Mouse (Mus musculus) heart, adult 18-20 months (tissue): ENCODE results near the gene Rcvrn. TPM values are rescaled to one million over a fixed set of nuclear protein-coding genes. Genes with fewer than 3 reads are reported as not detected.
A peak's percentile ranks its signal among the peaks of the same experiment; 100 is the strongest.

ENCODE experiments used
- DNase-seq, 2 experiments: peaks; one replicate each; pipeline ENCODE4 v3.0.0; 2021 to 2022; ENCODE audit warnings: mixed read lengths in 1 of 2
- total RNA-seq, 2 experiments: library from RNA; stranded (reverse); gene quantifications; 2 replicates each; pipeline ENCODE4 v1.2.3; 2021

The Rcvrn gene
- total RNA-seq, 2 experiments from 2014 or later, result not detected

DNA sequence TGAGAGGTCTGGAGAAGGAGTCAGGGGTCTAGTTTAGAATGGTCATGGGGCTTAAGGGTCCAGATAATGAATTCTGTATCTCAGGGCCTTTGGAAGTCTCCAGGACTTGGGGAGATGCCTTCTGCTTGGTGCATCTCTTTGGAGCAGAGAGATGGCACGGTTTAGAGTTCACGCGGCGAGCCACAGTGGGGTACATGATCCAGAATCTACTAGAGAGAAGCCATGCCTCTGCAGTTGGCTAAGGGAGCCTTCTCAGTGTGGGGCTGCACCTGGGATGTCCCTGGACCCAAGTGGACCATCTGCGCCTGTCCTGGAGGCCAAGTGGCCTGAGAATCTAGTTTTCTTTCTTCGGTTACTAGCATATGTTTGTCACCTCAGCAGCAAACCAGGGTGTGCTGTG is 25.1 kb upstream of the Rcvrn start:
- DNase-seq, result no peak

DNA sequence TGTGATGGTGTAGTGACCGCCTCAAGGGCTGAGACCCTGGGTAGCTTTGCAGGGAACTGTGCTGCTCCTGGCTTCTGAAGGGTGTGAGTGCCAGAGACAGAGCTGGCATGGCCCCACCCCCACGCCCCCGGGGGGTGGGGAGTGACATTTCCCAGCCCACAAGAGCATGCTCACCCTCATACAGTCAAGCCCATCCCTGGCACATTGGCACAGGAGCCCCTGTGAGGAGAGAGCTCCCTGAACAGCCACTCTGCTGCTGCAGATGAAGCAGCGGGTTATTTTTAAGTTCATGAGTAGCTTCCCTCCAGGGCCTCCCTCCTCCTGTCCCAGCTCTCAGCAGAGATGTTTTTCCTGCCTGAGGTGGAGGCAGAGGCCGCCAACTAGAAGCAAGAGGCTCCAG is 23.0 kb upstream of the Rcvrn start:
- DNase-seq, result peak; percentile 21 to 23

DNA sequence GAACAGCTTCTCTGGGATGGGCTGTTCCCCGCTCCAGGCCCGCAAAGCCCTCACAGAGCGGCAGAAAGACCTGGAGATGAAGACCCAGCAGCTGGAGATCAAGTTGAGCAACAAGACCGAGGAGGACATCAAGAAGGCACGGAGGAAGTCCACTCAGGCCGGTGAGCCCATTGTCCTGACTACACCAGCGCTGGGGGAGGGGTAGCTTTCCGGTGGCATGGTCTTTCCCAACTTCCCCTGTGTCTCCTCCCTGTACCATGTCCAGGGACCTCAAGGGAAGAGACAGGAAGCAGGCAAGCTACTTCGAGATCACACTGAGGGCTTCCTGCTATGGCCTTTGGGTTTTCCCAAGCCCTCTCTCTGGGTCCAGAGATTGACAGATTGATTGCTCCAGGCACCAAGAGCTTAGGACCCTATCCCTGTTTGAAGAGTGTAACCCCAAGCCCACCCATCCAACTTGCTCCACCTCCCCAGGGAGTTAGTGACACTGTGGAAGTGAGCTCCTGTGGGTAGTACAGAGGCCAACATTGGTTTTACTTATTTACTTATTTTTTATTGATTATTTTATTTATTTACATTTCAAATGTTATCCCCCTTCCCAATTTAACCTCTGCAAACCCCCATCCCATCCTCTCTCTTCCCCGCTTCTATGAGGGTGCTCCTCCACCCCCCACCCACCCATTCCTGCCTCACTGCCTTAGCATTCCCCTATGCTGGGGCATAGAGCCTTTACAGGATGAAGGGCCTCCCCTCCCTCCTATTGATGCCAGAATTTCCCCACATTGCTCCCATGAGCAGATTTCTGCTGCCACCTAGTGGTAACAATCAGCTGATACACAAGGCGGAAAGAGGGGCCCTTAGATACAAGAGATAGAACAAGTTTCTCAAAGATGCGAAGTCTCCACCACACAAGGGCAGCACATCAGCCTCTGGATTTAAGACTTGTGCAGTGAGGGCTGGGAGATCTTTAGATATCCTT is 19.3 kb upstream of the Rcvrn start:
- peak; percentile 59 to 81 for DNase-seq

GRCm38 (mm10) chr11:67679300-67679699 is 15.8 kb upstream of the Rcvrn start:
- DNase-seq, result no peak

DNA sequence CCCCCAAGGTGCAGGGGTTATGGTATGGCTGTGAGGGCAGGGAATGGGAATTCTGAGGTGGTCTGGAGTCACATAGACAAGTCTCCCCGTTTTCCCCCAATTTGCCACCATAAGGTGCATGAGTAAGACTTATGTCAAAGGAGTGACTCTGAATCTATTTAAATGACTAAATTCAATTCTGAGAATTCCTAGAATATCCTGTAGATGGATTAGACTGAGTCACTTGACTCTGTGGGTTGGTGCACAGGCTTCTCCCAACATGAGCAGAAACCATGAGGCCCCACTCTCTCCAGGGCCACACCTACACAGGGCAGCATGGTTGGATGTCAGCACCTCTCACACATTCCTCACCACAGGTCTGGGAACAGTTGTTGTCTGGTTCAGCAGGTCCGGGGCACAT is 15.2 kb upstream of the Rcvrn start:
- DNase-seq, result no peak

- no peak for DNase-seq
Observed at GRCm38 (mm10) chr11:67681871-67682270, 13.3 kb upstream of the Rcvrn start.

DNA sequence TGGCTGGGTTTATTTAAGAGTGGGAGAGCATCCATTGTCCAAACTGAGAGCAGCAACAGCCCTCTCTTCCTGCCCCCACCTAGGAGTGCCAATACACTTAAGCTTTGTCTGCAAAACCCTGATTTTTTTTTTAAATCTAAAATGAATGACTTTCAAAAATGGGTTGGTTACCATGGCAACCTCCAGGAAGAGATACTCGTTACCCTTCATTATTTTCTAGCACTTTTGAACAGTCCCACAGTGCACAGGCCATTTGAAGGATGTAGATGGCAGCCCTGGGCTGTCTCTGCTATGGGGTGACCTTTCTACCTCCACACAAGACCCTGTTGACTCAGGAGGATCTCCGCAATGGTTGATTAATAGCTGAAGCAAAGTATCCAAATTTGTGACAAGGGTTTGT is 9.0 kb upstream of the Rcvrn start:
- DNase-seq, result no peak

DNA sequence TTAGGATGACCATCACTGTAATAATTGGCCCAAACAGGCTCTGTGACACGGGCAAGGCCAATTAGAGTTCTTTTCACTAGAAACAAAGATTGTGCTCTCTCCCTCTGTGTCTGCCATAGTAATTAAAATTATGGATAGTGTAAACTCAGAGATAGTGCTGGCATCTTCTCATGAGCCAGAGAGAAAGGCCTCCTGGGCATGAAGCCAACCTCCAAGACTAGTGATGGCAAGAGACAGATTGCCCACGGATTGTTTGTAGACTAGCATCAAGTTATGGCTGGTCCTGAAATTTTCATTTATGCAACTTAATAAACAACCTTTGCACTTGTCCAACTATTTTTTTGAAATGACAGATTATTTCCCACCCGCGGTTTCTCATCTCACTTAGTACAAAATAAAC is 17.9 kb downstream of the Rcvrn start:
- no peak for DNase-seq

DNA sequence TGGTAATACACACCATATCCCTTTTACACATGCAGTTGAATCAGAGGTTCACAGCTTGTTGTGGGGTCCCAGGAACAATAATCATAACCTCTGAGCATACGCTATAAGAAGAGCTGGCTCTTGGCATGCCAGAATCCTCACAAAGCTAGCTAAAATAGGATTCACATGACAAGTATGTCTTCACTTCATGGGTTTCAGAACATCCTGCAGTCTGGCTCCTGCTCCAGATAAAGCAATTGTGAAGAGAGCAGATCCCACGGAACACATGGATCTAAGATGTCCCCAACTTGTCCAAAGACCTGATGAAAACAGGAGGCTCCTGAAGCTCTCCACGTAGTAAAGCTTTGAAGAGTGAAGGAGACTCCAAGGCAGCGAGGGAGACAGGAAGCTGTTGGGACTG is 20.3 kb downstream of the Rcvrn start:
- DNase-seq, result no peak

- peak; percentile 7 to 11 for DNase-seq
Observed at GRCm38 (mm10) chr11:67721485-67721884, 26.4 kb downstream of the Rcvrn start.

GRCm38 (mm10) chr11:67722399-67723156 is 27.5 kb downstream of the Rcvrn start:
- no peak for DNase-seq

GRCm38 (mm10) chr11:67723231-67724013 is 28.3 kb downstream of the Rcvrn start:
- no peak for DNase-seq

GRCm38 (mm10) chr11:67727095-67727494 is 32.0 kb downstream of the Rcvrn start:
- peak; percentile 51 to 53 for DNase-seq

DNA sequence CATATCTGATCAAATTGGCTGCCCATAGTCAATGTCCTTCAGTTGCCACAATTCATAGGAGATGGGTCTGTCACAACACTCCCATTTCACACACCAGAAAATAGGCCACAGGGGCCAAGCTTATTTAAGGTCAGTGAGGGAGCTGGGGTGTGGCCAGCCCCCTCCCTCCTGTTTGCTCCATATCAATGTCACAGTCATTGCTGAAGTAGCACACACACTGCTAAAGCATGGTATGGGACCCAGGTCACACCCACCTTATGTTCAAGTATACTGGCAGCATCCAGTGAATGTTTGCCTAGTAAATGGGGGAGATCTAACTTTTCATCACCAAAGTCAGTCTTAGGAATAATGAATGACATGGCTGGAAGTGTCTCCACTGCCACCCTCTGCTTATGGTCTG is 33.6 kb downstream of the Rcvrn start:
- no peak for DNase-seq

- no peak for DNase-seq
Observed at GRCm38 (mm10) chr11:67731056-67731455, 35.9 kb downstream of the Rcvrn start.

GRCm38 (mm10) chr11:67733726-67734125 is 38.6 kb downstream of the Rcvrn start:
- no peak for DNase-seq

- DNase-seq, result no peak
Observed at GRCm38 (mm10) chr11:67734597-67734996, 39.5 kb downstream of the Rcvrn start.

GRCm38 (mm10) chr11:67738345-67738744 is 43.2 kb downstream of the Rcvrn start:
- DNase-seq, result no peak

DNA sequence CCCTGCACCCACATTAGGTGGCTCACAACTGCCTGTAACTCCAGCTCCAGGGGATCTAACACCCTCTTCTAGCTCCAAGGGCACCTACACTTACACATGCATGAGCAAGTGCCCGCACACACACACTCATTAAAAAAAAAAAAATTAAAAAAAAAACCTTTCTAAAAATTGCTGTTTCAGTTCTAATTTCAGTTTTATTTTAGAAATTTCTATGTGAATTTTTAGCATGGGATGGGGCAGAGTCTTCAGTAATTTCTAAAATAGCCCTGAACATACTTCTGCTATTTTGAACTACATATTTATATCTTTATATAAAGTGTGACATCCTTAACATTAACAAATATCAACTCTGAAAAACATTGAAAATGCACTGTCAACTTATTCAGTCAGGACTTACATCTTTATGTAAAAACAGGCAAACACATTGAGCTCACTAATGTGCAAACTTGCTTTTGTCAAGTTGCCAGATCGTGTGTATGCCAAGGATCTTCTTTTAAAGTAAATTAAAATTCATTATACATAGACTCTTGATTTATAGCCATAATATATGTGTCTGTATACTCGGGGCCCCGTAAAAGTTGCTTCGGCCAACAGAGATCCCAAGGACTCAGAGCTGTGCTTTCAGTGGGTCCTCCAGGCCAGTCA is 43.8 kb downstream of the Rcvrn start:
- DNase-seq, result no peak

DNA sequence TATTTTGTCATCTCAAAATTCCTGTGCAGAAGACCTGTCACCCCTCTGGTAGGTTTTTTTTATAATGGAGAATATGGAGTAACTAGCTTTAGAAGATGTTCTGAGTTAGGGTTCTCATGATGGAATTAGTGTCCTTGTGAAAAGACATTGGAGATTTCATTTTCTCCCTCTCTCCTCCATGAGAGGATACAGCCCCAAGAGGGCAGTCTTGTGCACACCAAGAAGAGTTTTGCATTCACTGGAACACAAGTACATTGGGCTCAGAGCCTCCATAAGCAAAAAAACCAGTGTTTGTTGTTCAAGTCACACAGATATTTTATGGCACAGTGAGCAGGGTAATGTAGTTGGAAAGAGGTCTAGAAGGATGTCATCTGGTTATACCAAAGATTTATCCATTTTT is 46.4 kb downstream of the Rcvrn start:
- DNase-seq, result no peak
